Mouse (Mus musculus) testis, adult 2 months (tissue): ENCODE measurements around the gene Exoc2. TPM values are rescaled to one million over a fixed set of nuclear protein-coding genes. Genes with fewer than 3 reads are reported as not detected.

Source experiments
- H3K27ac ChIP-seq: fragments of 200-500 bp; 2 replicates; pipeline ENCODE4 v1.5.1; 2012; ENCODE audit warnings: low read depth, low read length; ENCODE audit not compliant: control insufficient read depth, insufficient read depth
- H3K27me3 ChIP-seq: fragments of 200-500 bp; 2 replicates; pipeline ENCODE4 v1.6.1; 2012; ENCODE audit warnings: mild to moderate bottlenecking, low read length, moderate library complexity; ENCODE audit not compliant: control insufficient read depth, insufficient read depth
- H3K36me3 ChIP-seq: fragments of 200-500 bp; 2 replicates; pipeline ENCODE4 v1.6.1; 2012; ENCODE audit warnings: mild to moderate bottlenecking, low read length; ENCODE audit not compliant: control insufficient read depth, insufficient read depth
- H3K4me1 ChIP-seq: fragments of 200-500 bp; 2 replicates; pipeline ENCODE4 v1.6.1; 2012; ENCODE audit warnings: low read length; ENCODE audit not compliant: control insufficient read depth, insufficient read depth
- H3K4me3 ChIP-seq: fragments of 200-500 bp; 2 replicates; pipeline ENCODE4 v1.5.1; 2012; ENCODE audit warnings: low read depth, mild to moderate bottlenecking, low read length, moderate library complexity, mixed read lengths; ENCODE audit not compliant: control insufficient read depth
- CTCF ChIP-seq: fragments of 200-500 bp; IDR thresholded peaks from 2 replicates; pipeline ENCODE4 v1.5.1; 2012; ENCODE audit warnings: low read depth, mild to moderate bottlenecking, inconsistent platforms, low read length, moderate library complexity; ENCODE audit not compliant: control insufficient read depth, insufficient read depth, insufficient replicate concordance
- POLR2A ChIP-seq: fragments of 200-500 bp; IDR thresholded peaks from 2 replicates; pipeline ENCODE4 v1.6.1; 2012; ENCODE audit warnings: low read depth, mild to moderate bottlenecking, inconsistent platforms, low read length, moderate library complexity; ENCODE audit not compliant: control insufficient read depth
- polyA plus RNA-seq: library from polyadenylated mRNA; depleted of rRNA; stranded (reverse); fragments of >200 nt; gene quantifications from 2 replicates; pipeline ENCODE4 v1.2.3, GENCODE M21; 2012

Exoc2 gene
- polyA plus RNA-seq, 1 experiment = 10.7 TPM

DNA sequence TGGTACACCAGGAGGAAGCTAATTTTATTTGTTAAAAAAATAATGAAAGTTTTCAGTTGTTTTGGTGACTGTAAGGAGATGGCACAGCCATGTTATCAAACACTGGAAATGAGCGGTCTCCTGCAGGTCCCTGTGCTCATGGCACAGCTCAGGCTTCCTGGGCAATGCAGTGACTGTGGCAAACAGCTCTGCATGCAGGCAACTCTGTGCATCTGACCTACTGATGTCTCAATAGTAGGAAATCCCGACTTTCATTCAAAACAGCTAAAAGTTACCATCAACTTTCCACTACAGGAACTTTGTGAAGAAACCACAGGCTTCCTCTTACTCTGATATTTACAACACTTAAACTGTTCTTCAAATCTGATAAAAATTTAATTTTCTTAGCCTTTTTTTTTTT is 154.0 kb downstream of the Exoc2 start:
- no peak overlapping the region for H3K27ac ChIP-seq

DNA sequence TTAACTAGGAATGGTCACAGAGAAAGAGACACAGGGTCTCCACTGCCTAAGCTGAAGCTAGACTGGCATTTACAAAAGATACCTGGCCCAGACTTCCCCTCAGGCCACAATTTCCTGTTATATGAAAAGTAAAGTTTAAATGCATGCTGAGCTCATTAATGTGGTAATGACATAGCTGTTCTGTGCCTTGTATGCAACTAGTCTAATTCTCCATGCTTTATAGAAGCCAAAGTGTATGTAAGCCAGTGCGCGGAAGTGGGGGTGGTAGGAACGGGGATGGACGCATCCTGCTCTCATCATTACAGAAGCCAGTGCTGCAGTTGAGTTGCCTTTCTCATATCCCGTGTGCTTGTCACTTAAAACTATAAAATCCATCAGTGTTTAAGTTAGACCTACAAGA is 156.5 kb downstream of the Exoc2 start:
- H3K4me1 ChIP-seq = no peaks in the 10 kb centered on the region
- TF ChIP-seq CTCF (no peak), POLR2A (no peak)
- H3K27me3 ChIP-seq = no peaks in the 10 kb centered on the region
- H3K4me3 ChIP-seq = no peak overlapping the region
- H3K27ac ChIP-seq = no peak overlapping the region
- peaks cover 1% of the 10 kb centered on the region; the same call in 1 of the 2 replicates for H3K36me3 ChIP-seq

More for the DNA sequence above, 154.0 kb downstream of the Exoc2 start:
- TF ChIP-seq CTCF = no peak
- no peak for TF ChIP-seq POLR2A
- Histone ChIP-seq H3K4me1 (no peaks in the 10 kb centered on the region), H3K27me3 (no peaks in the 10 kb centered on the region), H3K4me3 (no peak overlapping the region), H3K36me3 (peaks cover 1% of the 10 kb centered on the region; the same call in 1 of the 2 replicates)

DNA sequence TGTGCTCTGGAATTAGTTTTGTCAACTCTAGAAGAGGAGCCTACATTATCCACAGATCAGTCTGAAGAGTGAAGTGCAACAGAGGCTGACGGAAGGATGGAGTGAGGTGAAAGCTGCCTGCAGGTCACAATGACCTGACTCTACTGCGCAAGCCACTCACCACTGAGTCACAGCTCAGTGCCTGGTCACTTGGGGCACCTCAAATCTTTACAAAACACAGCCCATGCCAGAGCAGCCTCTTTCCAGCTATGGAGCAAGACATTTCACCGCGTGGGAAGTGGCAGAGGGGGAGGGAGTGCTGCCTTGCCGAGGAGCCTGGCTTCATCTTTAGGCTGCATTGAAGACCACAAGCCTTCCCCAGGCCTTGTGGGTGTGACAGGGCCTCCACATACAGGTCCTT is 159.6 kb downstream of the Exoc2 start:
- Histone ChIP-seq H3K36me3 (no peaks in the 10 kb centered on the region), H3K4me3 (no peak overlapping the region), H3K4me1 (no peaks in the 10 kb centered on the region), H3K27ac (no peak overlapping the region), H3K27me3 (no peaks in the 10 kb centered on the region)
- TF ChIP-seq POLR2A (no peak), CTCF (no peak)

DNA sequence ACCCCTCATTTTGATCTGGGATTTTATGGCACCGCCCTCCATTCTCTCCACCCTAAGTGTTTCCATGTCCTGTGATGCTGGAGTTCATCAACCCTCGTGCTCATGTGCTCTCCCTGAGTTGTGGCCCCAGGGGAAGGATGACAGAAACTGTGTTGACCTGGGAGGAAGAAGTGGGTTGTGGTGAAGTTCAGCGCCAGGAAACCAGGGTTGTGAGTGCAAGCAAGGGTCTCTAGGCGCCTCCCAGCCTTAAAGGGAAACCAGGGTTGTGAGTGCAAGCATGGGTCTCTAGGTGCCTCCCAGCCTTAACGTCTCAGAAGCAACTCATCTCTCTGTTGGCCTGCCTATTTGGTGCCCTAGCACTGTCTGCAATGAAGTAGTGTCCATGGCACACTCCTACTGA is 160.4 kb downstream of the Exoc2 start:
- Histone ChIP-seq H3K27me3 (no peaks in the 10 kb centered on the region), H3K27ac (no peak overlapping the region), H3K4me3 (no peak overlapping the region), H3K36me3 (no peaks in the 10 kb centered on the region), H3K4me1 (no peaks in the 10 kb centered on the region)
- no peak for TF ChIP-seq POLR2A
- no peak for TF ChIP-seq CTCF

DNA sequence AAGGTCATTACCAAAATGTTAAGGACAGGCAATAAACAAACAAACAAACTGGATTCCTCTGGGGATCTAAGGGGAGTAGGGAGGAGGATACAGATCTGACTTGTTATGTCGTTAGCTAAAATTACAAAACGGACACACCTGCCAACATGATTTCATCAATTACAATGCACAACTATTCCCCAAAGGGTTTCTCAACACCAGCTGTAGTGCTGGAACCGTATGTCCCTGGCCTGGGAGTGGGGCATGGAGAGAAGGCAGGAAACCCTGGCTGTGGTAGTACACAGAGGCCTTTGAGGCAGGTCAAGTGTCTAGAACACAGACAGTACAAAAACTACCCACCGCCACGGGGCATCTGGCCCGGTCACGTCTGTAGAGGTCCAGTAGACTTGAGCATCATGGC is 164.7 kb downstream of the Exoc2 start:
- Histone ChIP-seq H3K4me3 (no peak overlapping the region), H3K27me3 (no peaks in the 10 kb centered on the region), H3K4me1 (no peaks in the 10 kb centered on the region), H3K36me3 (no peaks in the 10 kb centered on the region), H3K27ac (no peak overlapping the region)
- TF ChIP-seq POLR2A (no peak), CTCF (no peak)

DNA sequence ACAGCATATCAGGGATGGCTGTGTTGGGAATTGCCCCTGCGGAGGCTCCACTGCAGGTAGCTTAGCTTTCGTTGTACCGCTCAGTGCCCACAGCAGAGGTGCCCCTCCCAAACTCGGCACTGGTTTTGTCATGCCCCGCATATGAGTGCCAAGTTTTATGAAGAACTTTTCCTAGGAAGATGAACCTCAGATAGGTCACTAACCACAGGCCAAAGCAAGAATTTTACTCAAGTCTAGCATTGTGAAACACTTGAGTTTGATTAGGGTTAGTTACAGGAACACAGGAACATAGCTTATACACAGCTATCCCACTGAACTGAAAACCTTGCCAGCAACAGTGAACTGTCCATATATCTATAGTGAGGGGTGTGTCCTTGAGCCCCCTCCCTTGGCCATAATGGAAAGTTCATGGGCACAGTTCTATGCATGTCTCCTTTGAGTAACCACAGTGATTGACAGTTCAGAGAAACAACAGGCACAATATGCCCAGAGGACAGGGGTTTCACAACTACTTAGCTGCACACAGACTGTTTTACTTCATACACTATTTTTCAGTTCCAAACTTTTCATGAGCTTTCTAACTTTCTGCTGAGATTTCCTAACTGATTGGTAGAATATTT is 171.4 kb downstream of the Exoc2 start:
- no peaks in the 10 kb centered on the region for H3K36me3 ChIP-seq
- TF ChIP-seq POLR2A = no peak
- TF ChIP-seq CTCF = no peak
- no peak overlapping the region for H3K4me3 ChIP-seq
- H3K27me3 ChIP-seq = no peaks in the 10 kb centered on the region
- H3K4me1 ChIP-seq = no peaks in the 10 kb centered on the region
- H3K27ac ChIP-seq = no peak overlapping the region

DNA sequence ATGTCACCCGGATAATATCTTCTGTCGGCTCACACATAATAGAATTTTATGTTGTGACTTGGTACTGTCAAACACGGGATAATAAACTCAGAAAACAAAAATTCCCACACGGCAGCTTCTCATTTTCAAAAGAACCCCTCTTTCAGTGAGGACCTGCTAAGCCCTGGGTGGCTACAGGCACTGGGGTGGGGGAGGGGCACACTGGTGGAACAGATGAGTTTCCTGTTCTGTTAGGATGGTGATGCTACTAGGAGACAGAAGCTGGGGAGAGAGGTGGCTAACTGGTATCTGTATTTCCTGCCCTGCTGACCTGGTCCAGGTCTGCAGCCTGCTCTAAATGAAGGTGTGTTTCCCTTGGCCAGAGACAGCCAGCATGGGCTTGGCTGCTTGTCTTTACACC is 172.0 kb downstream of the Exoc2 start:
- Histone ChIP-seq H3K27me3 (no peaks in the 10 kb centered on the region), H3K27ac (no peak overlapping the region), H3K4me3 (no peak overlapping the region), H3K4me1 (no peaks in the 10 kb centered on the region), H3K36me3 (no peaks in the 10 kb centered on the region)
- TF ChIP-seq CTCF (no peak), POLR2A (no peak)

DNA sequence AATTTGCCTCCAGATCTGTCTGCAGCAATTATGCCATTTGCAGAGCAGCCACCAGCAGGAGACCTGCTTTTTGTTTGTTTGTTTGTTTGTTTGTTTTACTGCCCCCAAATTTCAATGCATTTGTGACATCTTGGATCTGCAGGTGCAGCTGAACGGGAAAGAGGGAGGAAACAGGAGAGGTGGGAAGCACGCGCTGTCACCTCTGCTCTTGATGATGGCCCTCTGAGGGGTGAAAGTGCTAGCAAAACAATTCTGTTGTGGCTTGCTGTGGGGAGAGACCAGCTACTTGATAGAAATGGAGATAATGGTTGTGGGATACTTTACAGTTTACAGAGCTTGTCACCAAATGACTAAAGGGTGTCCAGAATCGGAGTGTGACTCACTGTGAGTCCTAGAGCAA is 177.9 kb downstream of the Exoc2 start:
- no peak overlapping the region for H3K27ac ChIP-seq
- no peak overlapping the region for H3K4me3 ChIP-seq
- no peaks in the 10 kb centered on the region for H3K36me3 ChIP-seq
- no peak for TF ChIP-seq CTCF
- no peak for TF ChIP-seq POLR2A
- H3K4me1 ChIP-seq = no peaks in the 10 kb centered on the region
- H3K27me3 ChIP-seq = no peaks in the 10 kb centered on the region
